Mouse (Mus musculus): ENCODE data around the gene Gramd2.

DNA sequence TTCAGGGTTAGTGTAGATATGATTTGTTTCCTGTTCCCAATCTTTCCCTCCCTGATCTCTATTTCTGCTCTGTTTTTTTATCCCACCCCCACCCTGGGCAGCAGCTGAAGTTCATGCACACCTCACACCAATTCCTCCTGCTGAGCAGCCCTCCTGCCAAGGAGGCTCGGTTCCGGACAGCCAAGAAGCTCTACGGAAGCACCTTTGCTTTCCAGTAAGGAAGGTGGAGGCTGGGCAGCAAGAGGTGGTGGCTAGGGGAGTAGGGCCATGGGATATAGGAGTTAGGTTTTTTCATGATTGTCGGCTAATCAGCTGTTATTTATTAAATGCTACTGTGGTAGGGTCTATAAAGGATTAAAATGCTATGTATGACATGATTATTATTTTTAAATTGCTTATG is 40.0 kb upstream of the Gramd2 start:
- TF ChIP-seq CTCF (IDR thresholded peaks at IDR 0.05; ENCODE audit: low read depth, low read length) (no peak), POLR2A (IDR thresholded peaks at IDR 0.05; ENCODE audit: extremely low read depth, insufficient read depth, low read length) (no peak)

Data from liver, adult 2 months (tissue).